Mouse (Mus musculus) ES-Bruce4 (cell line): ENCODE results near the gene 1110004F10Rik. TPM values are rescaled to one million over a fixed set of nuclear protein-coding genes. Genes with fewer than 3 reads are reported as not detected.

Experiments used
- H3K27ac ChIP-seq: 2 replicates; pipeline ENCODE4 v1.5.1; 2012; ENCODE audit warnings: low read length, inconsistent platforms; ENCODE audit not compliant: insufficient read depth
- H3K27me3 ChIP-seq: 2 replicates; pipeline ENCODE4 v1.6.1; 2012; ENCODE audit warnings: mild to moderate bottlenecking, low read length, inconsistent platforms; ENCODE audit not compliant: control insufficient read depth, poor library complexity, insufficient read depth, severe bottlenecking
- H3K36me3 ChIP-seq: 2 replicates; pipeline ENCODE4 v1.6.1; 2012; ENCODE audit warnings: inconsistent platforms, mild to moderate bottlenecking, low read length, moderate library complexity; ENCODE audit not compliant: control insufficient read depth, poor library complexity, insufficient read depth, severe bottlenecking
- H3K4me1 ChIP-seq: one replicate; pipeline ENCODE4 v1.8.1; 2011; ENCODE audit warnings: low read length; ENCODE audit not compliant: control insufficient read depth, insufficient read depth
- H3K4me3 ChIP-seq: 2 replicates; pipeline ENCODE4 v1.5.1; 2011; ENCODE audit warnings: low read depth, mild to moderate bottlenecking, low read length
- H3K9ac ChIP-seq: 2 replicates; pipeline ENCODE4 v1.6.1; 2012; ENCODE audit warnings: low read depth, mild to moderate bottlenecking, inconsistent platforms; ENCODE audit not compliant: poor library complexity, severe bottlenecking
- H3K9me3 ChIP-seq: replicated peaks from 2 replicates; pipeline ENCODE4 v1.6.1; 2012; ENCODE audit warnings: mild to moderate bottlenecking, low read length, inconsistent platforms; ENCODE audit not compliant: control insufficient read depth, poor library complexity, insufficient read depth, severe bottlenecking
- CTCF ChIP-seq: IDR thresholded peaks from one replicate; pipeline ENCODE4 v1.8.1; 2011; ENCODE audit warnings: low read depth, low read length
- EP300 ChIP-seq: IDR thresholded peaks from 2 replicates; pipeline ENCODE4 v1.6.1; 2011; ENCODE audit warnings: low read depth, low read length; ENCODE audit not compliant: insufficient read depth
- POLR2A ChIP-seq: IDR thresholded peaks from one replicate; pipeline ENCODE4 v1.8.1; 2011; ENCODE audit warnings: low read length; ENCODE audit not compliant: insufficient read depth
- polyA plus RNA-seq: library from polyadenylated mRNA; stranded (reverse); fragments of >200 nt; gene quantifications from 2 replicates; pipeline ENCODE4 v1.2.4, GENCODE M21; 2011; ENCODE audit warnings: low read depth; ENCODE audit not compliant: missing spikeins, insufficient read depth, insufficient read length

The 1110004F10Rik gene
- polyA plus RNA-seq, 1 experiment, result 119 TPM

DNA sequence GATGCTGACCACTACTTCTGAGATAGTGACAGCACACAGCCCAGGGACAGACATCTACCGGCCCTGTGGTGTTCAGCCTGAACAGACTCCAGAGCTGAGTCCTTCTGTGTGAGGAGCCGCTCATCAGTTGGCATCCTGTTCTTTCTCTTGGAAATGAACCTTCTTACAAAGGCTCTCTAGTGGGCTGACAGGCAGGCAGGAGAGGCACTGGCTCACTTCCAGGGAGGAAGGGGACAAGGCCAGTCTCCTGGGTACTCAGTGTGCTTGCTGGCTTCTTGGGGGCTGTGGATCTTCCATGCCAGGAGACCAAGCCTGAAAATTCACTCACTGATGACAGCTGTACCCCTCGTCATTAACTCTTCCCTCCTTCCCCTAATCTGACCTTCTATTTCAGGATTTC is 98.5 kb downstream of the 1110004F10Rik start:
- Histone ChIP-seq H3K27ac (no peak overlapping the region), H3K36me3 (peaks cover 34% of the 10 kb centered on the region), H3K4me1 (no peaks in the 10 kb centered on the region), H3K9ac (no peak overlapping the region), H3K9me3 (no peaks in the 10 kb centered on the region), H3K4me3 (no peak overlapping the region), H3K27me3 (no peaks in the 10 kb centered on the region)
- TF ChIP-seq CTCF (no peak), EP300 (no peak)

DNA sequence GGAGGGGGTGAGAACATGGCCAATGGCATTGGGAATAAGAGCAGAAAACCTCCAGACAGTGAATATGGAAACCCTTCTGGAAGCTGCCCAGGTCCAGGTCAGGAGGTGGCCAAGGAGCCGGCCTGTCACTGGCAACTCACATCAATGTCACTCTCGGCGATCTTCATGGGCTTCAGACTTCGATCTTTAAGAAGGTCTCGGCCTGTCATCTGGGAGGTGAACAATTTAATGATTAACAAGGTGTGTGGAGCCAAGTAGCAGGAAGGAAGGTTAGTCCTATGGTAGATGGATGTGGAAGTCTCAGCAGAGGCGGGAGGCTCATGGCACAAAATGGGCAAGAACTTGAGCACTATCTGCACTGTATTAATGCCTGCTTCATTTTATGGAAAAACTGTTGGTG is 105.8 kb downstream of the 1110004F10Rik start:
- H3K9ac ChIP-seq, result no peak overlapping the region
- no peak overlapping the region for H3K4me3 ChIP-seq
- H3K9me3 ChIP-seq, result no peaks in the 10 kb centered on the region
- H3K4me1 ChIP-seq, result no peaks in the 10 kb centered on the region
- peaks cover 20% of the 10 kb centered on the region for H3K36me3 ChIP-seq
- H3K27me3 ChIP-seq, result no peaks in the 10 kb centered on the region
- no peak overlapping the region for H3K27ac ChIP-seq
- TF ChIP-seq POLR2A (no peak), CTCF (no peak), EP300 (no peak)

DNA sequence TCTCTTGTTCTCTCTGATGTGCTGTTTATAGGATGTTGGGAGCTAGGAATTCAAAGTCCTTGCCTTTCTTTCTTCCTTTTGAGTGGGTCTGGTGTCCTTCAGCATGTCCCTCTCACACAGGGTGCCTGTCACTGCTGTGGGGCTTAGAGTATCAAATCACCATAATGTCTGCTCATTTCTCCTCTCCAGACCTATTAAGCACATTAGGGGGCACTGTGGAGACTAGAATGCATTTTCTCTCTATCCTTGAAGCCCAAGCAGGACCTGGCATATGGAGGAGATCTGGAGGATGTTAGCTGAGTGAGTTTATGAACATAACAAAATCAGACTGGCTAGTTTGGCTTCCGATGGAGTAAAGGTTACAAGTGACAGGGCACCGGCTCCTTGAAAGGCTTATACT is 107.9 kb downstream of the 1110004F10Rik start:
- H3K27ac ChIP-seq, result no peak overlapping the region
- TF ChIP-seq EP300, result no peak
- no peak for TF ChIP-seq CTCF
- TF ChIP-seq POLR2A, result no peak
- H3K4me1 ChIP-seq, result no peaks in the 10 kb centered on the region
- no peak overlapping the region for H3K9ac ChIP-seq
- H3K9me3 ChIP-seq, result no peaks in the 10 kb centered on the region
- H3K27me3 ChIP-seq, result no peaks in the 10 kb centered on the region
- no peak overlapping the region for H3K4me3 ChIP-seq
- H3K36me3 ChIP-seq, result peaks cover 6% of the 10 kb centered on the region; the same call in 1 of the 2 replicates

GRCm38 (mm10) chr7:116149568-116149967 is 110.4 kb downstream of the 1110004F10Rik start:
- no peaks in the 10 kb centered on the region for H3K4me1 ChIP-seq
- H3K27me3 ChIP-seq, result no peaks in the 10 kb centered on the region
- no peak for TF ChIP-seq POLR2A
- no peak for TF ChIP-seq CTCF
- no peak for TF ChIP-seq EP300
- no peaks in the 10 kb centered on the region for H3K9me3 ChIP-seq
- no peak overlapping the region for H3K4me3 ChIP-seq
- no peak overlapping the region for H3K9ac ChIP-seq
- H3K27ac ChIP-seq, result no peak overlapping the region
- H3K36me3 ChIP-seq, result peaks cover 7% of the 10 kb centered on the region; the same call in 1 of the 2 replicates

GRCm38 (mm10) chr7:116153781-116154368 is 114.7 kb downstream of the 1110004F10Rik start:
- H3K27ac ChIP-seq, result no peak overlapping the region
- H3K9me3 ChIP-seq, result no peaks in the 10 kb centered on the region
- no peak overlapping the region for H3K4me3 ChIP-seq
- H3K9ac ChIP-seq, result no peak overlapping the region
- no peaks in the 10 kb centered on the region for H3K27me3 ChIP-seq
- peaks cover 11% of the 10 kb centered on the region for H3K36me3 ChIP-seq
- H3K4me1 ChIP-seq, result no peaks in the 10 kb centered on the region
- no peak for TF ChIP-seq EP300
- TF ChIP-seq POLR2A, result no peak
- no peak for TF ChIP-seq CTCF

Other genes starting within 250 kb of the 1110004F10Rik start
- 0.88 and 1.4 TPM in 2 replicates for gene Sox6, start 601 bp upstream of the 1110004F10Rik start, polyA plus RNA-seq
- 2.1 TPM in 1 of 2 replicates, not detected in the other for gene Gm4353, start 45.2 kb downstream of the 1110004F10Rik start, polyA plus RNA-seq